Mouse (Mus musculus) neural tube, embryonic 10.5 days (tissue): ENCODE measurements at regions not wholly inside any gene's neighbourhood (a gene's known extent, or its start where the extent isn't known, plus 50 kb on each side); places are given as distances from the start of the nearest gene placed in this dataset.

Source experiments
- DNase-seq: peaks from one replicate; pipeline ENCODE4 v3.0.0-alpha.2; 2017; ENCODE audit warnings: low spot score; ENCODE audit errors: extremely low spot score

GRCm38 (mm10) chr10:117579210-117579609, 50.1 kb upstream of the Cpm start:
- DNase-seq, result no peak

DNA sequence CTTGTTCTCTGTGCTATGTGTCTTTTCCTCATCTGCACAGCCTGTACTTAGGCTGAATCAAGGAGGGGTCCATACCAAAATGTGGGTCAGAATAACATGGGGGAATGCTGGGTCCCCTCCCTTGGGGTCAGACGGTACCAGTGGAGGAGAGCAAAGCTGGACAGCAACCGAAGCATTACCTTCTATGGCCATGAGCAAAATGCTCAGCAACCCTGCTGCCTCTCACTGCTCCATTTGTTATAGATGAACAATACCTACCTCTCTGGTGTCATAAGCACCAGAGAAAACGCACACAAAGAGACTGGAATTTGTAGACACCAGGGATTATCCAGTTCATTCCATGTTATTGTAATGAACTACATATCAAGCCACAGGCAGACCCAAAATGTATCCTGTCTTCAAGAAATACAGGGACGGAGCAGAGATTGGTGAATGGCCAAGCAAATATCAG, 50.6 kb upstream of the Cpm start:
- DNase-seq, result no peak

GRCm38 (mm10) chr10:117577970-117578695, 51.2 kb upstream of the Cpm start:
- DNase-seq, result no peak

DNA sequence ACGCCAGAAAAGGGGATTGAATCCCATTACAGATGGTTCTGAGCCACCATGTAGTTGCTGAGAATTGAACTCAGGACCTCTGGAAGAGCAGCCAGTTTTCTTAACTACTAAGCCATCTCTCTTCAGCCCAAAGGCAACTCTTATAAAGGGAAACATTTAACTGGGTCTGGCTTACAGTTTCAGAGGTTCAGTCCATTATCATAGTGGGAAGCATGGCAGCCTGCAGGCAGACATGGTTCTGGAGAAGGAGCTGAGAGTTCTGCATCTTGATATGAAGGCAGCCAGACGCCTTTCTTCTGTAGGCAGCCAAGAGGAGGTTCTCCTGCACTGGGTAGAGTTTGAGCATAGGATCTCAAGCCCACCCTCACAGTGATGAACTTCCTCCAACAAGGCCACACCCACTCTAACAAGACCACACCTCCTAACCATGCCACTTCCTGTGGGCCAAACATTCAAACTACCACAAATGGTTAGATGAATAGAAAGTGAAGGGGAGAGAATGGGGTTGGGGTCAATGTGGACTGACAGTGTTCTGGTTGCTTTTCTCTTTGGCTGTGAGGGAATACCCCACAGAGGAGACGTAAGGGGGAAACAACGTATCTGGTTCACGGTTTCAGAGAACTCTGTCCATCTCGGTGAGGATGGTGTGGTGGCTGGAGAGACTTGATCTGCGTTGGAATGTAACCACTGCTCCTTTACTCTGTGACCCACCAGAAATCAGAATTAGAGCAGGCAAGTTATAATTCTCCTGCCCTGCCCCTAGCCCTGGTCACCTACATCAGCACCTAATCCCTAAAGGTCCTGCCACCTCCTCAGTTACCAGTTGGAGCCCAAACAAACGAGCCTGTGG, 52.2 kb upstream of the Cpm start:
- DNase-seq, result no peak

DNA sequence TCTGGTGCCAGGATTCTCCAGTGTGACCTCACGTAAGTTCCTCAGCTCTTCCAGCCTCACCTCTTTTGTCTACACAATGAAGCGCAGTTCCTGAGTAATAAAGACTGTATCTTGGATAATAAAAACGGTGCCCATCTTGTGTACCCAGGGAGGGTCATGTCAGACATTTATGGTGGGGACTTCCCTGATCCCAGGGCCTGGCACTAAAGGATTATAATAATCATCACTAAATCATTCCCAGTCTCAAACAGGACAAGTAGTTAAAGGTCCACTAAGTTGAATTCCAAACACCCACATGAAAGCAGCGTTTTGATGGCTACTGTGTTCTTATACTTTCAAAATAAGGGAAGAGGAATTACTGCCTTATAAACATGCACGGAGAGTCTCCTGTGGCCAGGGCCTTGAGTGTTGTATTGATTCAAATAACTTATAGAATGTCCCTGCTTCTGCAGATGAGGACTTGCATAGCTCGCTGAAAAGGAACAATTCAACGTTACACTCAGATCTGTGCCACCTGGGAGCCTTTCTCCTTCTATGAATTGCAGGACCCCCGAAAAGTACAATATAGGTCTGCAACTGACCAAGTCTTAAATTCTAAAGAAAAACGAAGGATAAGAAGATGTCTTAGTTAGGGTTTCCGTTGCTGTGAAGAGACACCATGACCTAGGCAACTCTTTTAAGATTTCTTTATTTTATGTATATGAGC, 53.0 kb upstream of the Cpm start:
- DNase-seq, result no peak

DNA sequence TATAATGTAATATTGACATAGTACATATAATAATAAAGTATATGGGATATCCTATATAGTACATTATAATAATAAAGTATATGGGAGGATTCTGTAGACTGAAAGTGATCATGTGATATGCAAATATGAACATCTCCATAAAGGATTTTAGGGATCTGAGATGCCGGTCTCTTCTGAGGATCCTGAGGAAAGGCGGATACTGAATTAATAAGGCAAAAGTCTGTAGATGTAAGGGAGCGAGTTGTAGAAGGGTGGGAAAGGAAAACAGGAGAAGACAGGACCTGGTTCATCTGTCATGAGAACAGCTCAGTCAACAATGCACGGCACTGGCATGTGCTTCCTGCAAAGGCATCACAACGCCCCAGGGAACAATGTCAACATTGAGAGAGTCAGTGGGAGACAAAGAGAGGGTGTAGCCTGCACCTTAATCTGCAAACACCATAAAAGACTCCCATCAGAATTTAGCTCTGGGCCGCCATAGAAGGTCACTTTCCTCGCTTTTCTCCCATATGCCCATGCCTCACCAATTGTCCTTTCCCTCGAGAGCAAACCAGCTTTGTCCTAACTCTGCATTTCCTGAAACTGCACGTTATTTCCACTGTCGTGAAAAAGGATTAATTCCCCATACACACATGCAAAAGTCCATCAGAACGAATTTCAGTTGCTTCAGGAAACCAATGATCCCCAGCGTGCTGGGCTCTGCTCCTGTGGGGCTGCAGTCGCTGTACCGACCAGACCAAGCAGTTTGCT, 53.7 kb upstream of the Cpm start:
- DNase-seq, result no peak

DNA sequence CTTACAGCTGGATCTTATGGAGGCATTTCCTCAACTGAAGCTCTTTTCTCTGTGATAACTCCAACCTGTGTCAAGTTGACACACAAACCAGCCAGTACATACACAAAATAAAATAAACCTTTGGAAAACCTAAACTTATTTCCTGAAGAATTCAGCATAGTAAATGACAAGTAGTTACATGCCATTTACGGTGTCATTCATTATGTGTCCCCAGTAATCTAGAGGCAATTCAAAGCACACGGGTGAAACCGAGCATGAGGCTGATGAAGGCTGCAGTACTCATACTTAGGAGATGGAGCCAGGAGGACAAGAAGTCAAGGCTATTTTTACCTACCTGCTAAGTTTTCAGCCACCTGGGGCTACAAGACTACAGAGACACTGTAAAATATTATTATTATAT, 54.4 kb upstream of the Cpm start:
- DNase-seq, result no peak

GRCm38 (mm10) chr10:117574056-117574727, 55.1 kb upstream of the Cpm start:
- DNase-seq, result no peak

DNA sequence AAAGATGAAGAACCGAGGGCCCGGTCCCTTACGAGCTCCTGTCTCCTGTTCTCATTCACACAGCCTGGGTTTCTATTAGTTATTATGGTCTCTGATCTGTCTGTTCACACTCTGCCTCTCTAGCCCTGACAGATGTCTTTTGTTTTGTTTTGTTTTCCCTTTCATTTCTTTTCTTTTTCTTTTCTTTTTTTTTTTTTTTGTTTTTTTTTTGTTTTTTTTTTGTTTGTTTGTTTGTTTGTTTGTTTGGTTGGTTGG, 55.8 kb upstream of the Cpm start:
- no peak for DNase-seq

DNA sequence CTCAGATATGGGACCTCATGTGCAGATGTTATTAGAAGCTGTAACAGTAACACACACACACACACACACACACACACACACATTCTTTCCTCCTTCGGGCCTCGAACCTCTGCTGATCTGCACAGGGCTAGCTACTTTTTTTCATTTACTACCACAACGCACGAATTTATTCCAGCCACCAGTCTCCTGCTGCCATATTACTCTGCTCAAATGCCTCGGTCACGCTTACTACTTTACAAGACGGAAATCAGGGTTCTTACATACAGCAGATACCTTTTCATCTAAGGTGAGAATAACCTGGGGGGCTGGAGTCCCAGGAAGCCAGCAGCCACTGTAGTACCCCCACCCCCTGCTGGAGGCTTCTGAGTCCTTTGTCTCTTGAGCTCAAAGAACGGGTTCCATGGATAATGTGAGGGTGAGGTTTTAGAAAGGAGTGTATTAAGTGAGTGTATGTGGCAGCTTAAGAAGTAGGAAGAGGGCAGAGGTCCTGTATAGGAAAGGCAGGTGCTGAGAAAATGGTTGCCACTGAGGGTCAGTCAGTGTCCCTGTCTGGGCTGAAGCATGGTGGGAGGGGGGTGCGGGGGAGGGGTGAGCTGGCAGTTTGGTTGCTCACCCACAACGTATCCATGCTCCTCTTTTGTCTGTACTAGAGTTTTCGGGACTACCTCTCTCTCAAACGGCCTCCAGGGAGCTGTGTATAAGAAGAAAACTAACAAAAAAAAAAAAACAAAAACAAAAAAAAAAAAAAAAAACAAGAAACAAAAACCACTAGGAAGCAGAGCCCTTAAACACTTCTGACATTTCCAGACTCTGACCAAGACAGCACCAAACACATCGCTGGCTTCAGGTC, 56.3 kb upstream of the Cpm start:
- DNase-seq, result no peak

GRCm38 (mm10) chr10:117571891-117572573, 57.3 kb upstream of the Cpm start:
- no peak for DNase-seq

DNA sequence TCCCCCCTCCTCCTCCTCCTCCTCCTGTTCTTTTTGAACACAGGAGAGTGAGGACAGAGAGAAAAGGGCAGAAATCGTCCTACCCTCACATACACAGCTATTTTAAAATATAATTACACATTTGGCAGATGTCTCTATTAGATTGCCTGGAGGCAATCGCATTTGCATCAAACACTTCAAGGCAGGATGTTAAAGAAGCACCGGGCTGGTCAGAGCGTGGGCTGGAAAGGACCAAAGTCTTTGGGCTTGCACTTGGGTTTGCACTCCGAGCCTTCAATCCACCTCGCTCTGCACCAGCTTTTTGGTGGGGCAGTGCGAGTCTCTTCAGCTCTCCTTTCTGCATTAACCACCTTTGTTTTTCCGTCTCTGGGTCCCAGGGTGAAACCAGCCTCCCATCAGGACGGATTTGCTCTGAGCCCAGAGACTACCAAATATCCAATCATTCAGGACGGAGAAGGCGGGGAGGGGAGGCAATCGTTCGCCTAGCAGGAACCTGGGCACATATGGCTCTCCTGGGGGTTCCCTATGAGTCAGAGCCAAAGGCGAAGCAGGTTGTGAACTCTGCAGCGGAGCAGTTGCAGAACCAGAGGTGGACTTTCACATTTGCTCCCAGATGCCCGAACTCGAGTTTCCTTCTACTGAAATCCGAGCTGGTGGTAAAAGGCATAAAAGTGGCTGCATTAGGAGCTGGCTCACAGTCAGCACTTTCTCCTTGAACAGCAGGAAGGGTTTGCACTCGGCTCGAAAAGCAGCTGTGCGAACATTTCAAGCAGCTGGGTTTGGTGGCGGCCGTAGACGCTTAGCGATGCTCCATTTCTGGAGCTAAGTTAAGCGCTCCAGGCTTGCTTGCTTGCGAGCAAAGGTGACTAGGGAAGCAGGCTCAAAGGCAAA, 58.1 kb upstream of the Cpm start:
- DNase-seq, result peak; percentile 59

DNA sequence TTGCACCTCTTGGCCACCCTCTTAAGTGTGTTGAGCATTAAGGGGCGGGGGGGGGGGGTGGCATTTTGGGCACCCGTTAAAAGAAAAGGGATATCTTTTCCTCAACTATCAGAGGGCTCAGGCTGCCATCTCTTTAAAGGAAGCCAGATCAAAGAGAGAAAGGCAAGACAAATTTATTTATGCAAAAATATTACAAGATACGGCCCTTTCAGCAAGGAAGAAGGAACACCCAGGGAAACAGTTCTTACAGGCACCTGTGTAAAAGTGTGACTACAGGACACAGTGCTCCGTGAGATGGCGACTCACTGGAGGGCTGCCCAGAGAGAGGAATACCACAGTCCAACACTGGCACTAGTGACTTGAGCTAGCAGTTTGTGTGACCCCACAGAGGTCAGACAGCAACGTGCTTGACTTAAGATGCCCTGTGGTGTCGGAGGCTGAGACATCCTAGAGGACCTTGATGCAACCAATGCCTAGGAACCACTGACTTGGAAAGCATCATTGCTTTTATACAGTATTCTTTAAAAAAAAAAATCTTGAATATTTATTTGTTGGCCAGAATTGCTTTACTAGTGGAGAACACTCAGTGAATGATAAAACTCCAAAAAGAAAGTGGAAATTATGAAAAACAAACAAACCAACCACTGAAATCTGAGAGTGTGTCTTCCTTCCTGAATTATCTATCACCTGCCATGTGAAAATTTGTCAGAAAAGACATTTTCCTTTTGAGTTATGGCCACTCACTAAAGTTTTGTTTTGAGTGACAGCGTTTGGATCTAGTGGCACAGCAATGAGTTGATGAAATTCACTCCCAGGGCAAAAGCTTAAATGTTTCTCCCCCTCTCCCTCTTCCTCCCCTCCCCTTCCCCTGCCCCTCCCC, 59.0 kb upstream of the Cpm start:
- DNase-seq, result no peak

DNA sequence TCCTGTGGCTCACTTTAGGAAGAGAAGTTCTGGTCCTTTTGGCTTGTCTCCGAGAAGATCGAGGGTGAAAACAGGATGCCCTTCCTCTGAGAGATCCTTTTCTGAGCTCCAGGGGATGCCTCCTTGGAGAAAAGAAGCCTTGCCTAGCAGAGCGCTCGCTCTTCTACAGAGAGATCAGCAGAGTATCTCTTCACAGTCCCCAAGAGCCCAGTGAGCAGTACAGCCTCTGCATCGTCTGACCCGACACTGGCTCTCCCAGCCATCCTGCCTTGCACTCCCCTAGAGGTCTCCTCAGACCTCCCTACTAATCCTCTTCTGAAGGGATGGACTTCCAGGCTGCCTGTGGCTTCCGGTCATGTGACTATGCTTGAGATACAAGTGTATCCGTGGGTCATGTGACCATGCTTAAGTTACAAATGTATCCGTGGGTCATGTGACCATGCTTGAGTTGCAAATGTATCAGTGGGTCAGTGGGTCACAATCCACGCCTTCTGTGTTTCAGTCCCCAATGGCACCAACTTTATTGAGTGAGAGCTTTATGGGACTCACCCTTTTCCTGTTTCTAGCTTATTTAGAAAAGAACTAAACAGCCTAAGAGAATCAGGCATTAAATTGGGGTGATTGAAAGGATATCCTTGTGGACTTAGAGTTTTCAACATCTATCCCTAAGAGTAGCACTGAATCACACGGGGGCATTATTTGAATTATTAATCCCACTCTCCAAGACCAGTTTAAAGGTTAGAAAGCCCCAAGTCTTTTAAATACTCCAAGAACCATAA, 59.8 kb upstream of the Cpm start:
- DNase-seq, result no peak

DNA sequence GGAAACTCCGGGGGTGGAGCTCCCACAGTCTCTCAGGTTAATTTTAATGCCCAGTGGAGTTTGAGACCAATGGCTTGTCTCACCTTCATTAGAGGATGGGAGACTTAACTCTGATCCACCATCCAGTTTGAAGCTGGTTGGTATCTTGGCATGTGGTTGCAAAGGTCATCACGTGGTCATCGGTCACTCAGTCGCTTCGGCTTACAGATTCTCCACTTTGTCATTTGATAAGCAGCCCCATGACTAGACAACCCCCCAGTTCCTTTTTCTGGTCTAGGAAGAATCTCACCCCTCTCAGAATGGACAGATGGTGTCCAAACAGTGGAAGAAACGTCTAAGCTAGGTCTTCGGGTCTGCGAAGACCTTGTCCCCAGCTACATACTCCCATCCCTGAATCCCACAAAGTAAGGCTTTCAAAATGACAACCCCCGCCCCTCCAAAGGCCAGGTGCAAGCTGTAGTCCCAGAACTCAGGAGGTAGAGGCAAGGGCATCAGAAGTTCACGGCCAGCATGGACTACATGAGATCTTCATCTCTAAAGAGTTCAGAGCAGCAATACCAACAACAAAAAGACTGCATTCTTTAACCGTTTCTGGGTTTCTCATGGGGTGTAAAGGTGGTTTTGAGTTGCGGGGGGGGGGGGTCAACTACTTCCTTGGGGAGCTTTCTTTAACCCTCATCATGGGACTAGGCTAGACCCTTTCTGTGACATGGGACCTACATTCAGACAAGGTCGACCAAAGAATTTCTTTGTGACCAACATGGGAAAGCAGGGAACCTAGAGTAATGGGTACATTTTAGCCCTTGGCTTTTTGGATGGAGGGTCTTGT, 60.6 kb upstream of the Cpm start:
- DNase-seq, result no peak

DNA sequence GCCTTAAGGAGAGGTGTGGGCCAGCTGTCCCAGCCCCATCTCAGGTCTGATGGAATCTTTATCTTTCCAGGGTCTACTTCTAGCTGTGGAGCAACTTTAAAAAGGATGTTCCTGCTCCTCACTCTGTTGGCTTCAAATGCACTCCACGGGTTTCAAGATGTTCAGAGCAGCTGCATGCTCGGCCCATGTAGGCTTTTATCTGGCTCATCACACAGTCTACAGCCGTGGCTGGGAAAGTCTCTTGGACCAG, 61.2 kb upstream of the Cpm start:
- no peak for DNase-seq
